Mouse (Mus musculus) ES-E14 (cell line): ENCODE results near the gene Tssk2.

Source experiments
- CHD2 ChIP-seq: IDR thresholded peaks from 2 replicates; pipeline ENCODE4 v1.6.1; 2014; ENCODE audit warnings: mild to moderate bottlenecking, low read depth, low read length, inconsistent platforms
- MAFK ChIP-seq: IDR thresholded peaks from 2 replicates; pipeline ENCODE4 v1.6.1; 2014; ENCODE audit warnings: mild to moderate bottlenecking, low read depth, low read length, inconsistent platforms; ENCODE audit not compliant: insufficient read depth
- ZC3H11A ChIP-seq: IDR thresholded peaks from 2 replicates; pipeline ENCODE4 v1.6.1; 2012; ENCODE audit warnings: low read depth, mild to moderate bottlenecking, inconsistent platforms, low read length, borderline replicate concordance
- ZNF384 ChIP-seq: IDR thresholded peaks from 2 replicates; pipeline ENCODE4 v1.6.1; 2012; ENCODE audit warnings: low read depth, low read length, inconsistent platforms

DNA sequence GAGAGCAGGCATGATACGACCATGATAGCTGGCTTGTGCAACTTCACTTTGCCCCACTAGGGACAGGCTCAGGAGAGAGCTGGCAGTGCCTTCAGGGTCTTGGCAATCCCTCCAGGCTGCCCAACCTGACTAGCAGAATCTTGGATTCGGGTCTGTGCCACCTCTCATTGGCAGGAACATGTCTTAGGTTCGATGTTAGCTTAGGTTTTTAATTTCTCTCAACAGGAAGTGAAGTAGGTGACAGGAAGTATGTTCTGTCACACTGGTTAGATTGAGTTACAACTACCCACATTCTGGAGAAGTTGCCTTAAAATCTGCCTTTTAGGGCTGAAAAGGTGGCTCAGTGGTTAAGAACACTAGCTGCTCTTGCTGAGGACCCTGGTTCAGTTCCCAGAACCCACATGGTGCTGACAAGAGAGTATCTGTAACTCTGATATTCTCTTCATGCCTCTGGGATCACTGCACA is 36.0 kb downstream of the Tssk2 start:
- TF ChIP-seq MAFK (no peak), CHD2 (no peak), ZNF384 (no peak), ZC3H11A (no peak)
